14 mouse cellular contexts compared by ENCODE assay signal in the genomic region with DNA sequence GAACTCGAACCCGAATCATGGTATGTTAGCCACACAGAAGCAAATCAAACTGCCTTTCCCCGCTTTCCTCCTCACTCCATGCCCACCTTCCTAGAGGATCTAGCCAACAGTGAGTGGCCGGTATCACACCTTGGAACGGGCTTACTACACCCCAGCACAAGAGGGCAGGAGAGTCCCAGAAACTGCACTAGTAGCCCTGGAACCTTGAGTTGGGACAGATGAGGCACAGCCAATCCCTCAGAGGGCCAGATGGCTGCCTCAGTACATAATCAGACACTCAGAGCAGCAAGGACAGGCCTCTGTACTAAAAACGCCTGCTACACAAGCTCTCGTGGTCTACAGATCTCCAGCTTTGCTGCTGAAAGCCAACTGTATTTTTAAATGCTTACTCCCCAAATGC.
A peak's percentile ranks its signal among the peaks of the same experiment; 100 is the strongest.
DNase-seq lines count a peak whose midpoint lies in the region; TF ChIP-seq lines count a peak whose summit lies in the region.
"Had no signal": no experiment of that assay in that cellular context is flagged by ENCODE, and none has a peak within 500 bp of the region (broad histone marks: within the 10 kb centered on the region; RNA-seq: fewer than 3 reads in every experiment).

No protein-coding gene starts in this region.

- TF ChIP-seq EP300 in ES-Bruce4 (IDR thresholded peaks at IDR 0.05; ENCODE audit: insufficient read depth, low read depth, low read length) = no peak

- no peak overlapping the region for H3K9ac ChIP-seq in ES-Bruce4 (ENCODE audit: low read depth, poor library complexity, severe bottlenecking)
- H3K9ac ChIP-seq: lung, embryonic 15.5 days; neural tube, embryonic 15.5 days had no signal

- H3K4me3 ChIP-seq in gastrocnemius, adult 2 months = no peak overlapping the region
- no peak overlapping the region for H3K4me3 ChIP-seq in ES-Bruce4 (ENCODE audit: low read depth, low read length)
- H3K4me3 ChIP-seq: heart, embryonic 10.5 days; lung, embryonic 15.5 days; neural tube, embryonic 15.5 days had no signal

- no peak for DNase-seq in gastrocnemius, adult 2 months
- no peak for DNase-seq in gastrocnemius, postnatal 14 days
- peak; percentile 16 for DNase-seq in left cerebral cortex, postnatal 4 days
- DNase-seq in left cerebral cortex, adult 11 months (ENCODE audit: low spot score) = no peak
- DNase-seq in brain, embryonic 14.5 days (ENCODE audit: low read depth) = no peak
- no peak for DNase-seq in right cerebral cortex, postnatal 25 days
- DNase-seq: cerebellum, adult 18-20 months; heart, postnatal 36 days; kidney, adult 9 months; thymus, postnatal 36 days had no signal

- H3K36me3 ChIP-seq in ES-Bruce4 (ENCODE audit: control insufficient read depth, insufficient read depth, low read length, poor library complexity, severe bottlenecking) = no peaks in the 10 kb centered on the region

- peak; percentile 19; the same call in 1 of the 2 replicates for TF ChIP-seq CTCF in gastrocnemius, adult 2 months (IDR thresholded peaks at IDR 0.05)
- TF ChIP-seq CTCF in ES-Bruce4 (IDR thresholded peaks at IDR 0.05; ENCODE audit: low read depth, low read length) = peak; percentile 32
- peak; percentile 22; the same call in 1 of the 2 replicates for TF ChIP-seq CTCF in brain, embryonic 14.5 days (IDR thresholded peaks at IDR 0.05; ENCODE audit: borderline replicate concordance, extremely low read depth, insufficient read depth, insufficient read length)

- H3K9me3 ChIP-seq in ES-Bruce4 (replicated peaks; ENCODE audit: control insufficient read depth, insufficient read depth, low read length, poor library complexity, severe bottlenecking) = no peaks in the 10 kb centered on the region
- H3K9me3 ChIP-seq: heart, embryonic 10.5 days; lung, embryonic 15.5 days; neural tube, embryonic 15.5 days had no signal

- TF ChIP-seq POLR2A in ES-Bruce4 (IDR thresholded peaks at IDR 0.05; ENCODE audit: insufficient read depth, low read length) = no peak
- no peak for TF ChIP-seq POLR2A in brain, embryonic 14.5 days (IDR thresholded peaks at IDR 0.05; ENCODE audit: borderline replicate concordance, extremely low read depth, insufficient read depth, insufficient read length, poor library complexity, severe bottlenecking)

- no peak overlapping the region for H3K27ac ChIP-seq in gastrocnemius, adult 2 months
- no peak overlapping the region for H3K27ac ChIP-seq in ES-Bruce4 (ENCODE audit: insufficient read depth, low read length)
- H3K27ac ChIP-seq: heart, embryonic 10.5 days; lung, embryonic 15.5 days; neural tube, embryonic 15.5 days had no signal

- H3K27me3 ChIP-seq in ES-Bruce4 (ENCODE audit: control insufficient read depth, insufficient read depth, low read length, poor library complexity, severe bottlenecking) = no peaks in the 10 kb centered on the region
- H3K27me3 ChIP-seq: lung, embryonic 15.5 days; neural tube, embryonic 15.5 days had no signal

- no peaks in the 10 kb centered on the region for H3K4me1 ChIP-seq in ES-Bruce4 (ENCODE audit: control insufficient read depth, insufficient read depth, low read length)
- H3K4me1 ChIP-seq: neural tube, embryonic 15.5 days had no signal

- intact Hi-C loops in gastrocnemius, adult 2 months (cut with DNase I) = no loop called here
- intact Hi-C loops in gastrocnemius, postnatal 14 days (cut with DNase I; ENCODE audit: low total_unique reads) = no loop called here
- intact Hi-C loops in left cerebral cortex, postnatal 4 days (cut with DNase I) = no loop called here
